Mouse (Mus musculus) embryonic facial prominence, embryonic 11.5 days (tissue): ENCODE measurements around the gene Hexa. TPM values are rescaled to one million over a fixed set of nuclear protein-coding genes. Genes with fewer than 3 reads are reported as not detected.

ENCODE experiments used
- ATAC-seq: fragments of 200-750 bp; cut with Nextera tagmentation; replicated peaks from 2 replicates; pipeline ENCODE4 v1.8.0; 2017; ENCODE audit warnings: low read depth; ENCODE audit not compliant: insufficient number of reproducible peaks, low FRiP score, low TSS enrichment
- DNase-seq: peaks from one replicate; pipeline ENCODE4 v3.0.0-alpha.2; 2015; ENCODE audit warnings: low spot score
- H3K27ac ChIP-seq: fragments of 300-500 bp; sonication (generic); replicated peaks from 2 replicates; pipeline ENCODE4 v1.5.1; 2014; ENCODE audit warnings: mild to moderate bottlenecking, low read depth, low read length, control low read depth
- H3K27me3 ChIP-seq: fragments of 300-500 bp; sonication (generic); 2 replicates; pipeline ENCODE4 v1.6.1; 2014; ENCODE audit warnings: mild to moderate bottlenecking, low read length, moderate library complexity, mixed read lengths; ENCODE audit not compliant: control insufficient read depth, insufficient read depth
- H3K36me3 ChIP-seq: fragments of 300-500 bp; sonication (generic); replicated peaks from 2 replicates; pipeline ENCODE4 v1.6.1; 2014; ENCODE audit warnings: low read depth, mild to moderate bottlenecking, low read length, moderate library complexity, mixed read lengths; ENCODE audit not compliant: control insufficient read depth, insufficient read depth
- H3K4me1 ChIP-seq: fragments of 300-500 bp; sonication (generic); 2 replicates; pipeline ENCODE4 v1.6.1; 2014; ENCODE audit warnings: low read length, mixed read lengths; ENCODE audit not compliant: control insufficient read depth, insufficient read depth
- H3K4me2 ChIP-seq: fragments of 300-500 bp; sonication (generic); 2 replicates; pipeline ENCODE4 v1.6.1; 2014; ENCODE audit warnings: low read depth, mild to moderate bottlenecking, control low read depth, low read length, moderate library complexity
- H3K4me3 ChIP-seq: fragments of 300-500 bp; sonication (generic); 2 replicates; pipeline ENCODE4 v1.5.1; 2014; ENCODE audit warnings: low read depth, low read length, control low read depth
- H3K9ac ChIP-seq: fragments of 300-500 bp; sonication (generic); replicated peaks from 2 replicates; pipeline ENCODE4 v1.6.1; 2014; ENCODE audit warnings: mild to moderate bottlenecking, control low read depth, low read length
- H3K9me3 ChIP-seq: fragments of 300-500 bp; sonication (generic); replicated peaks from 2 replicates; pipeline ENCODE4 v1.6.1; 2016; ENCODE audit warnings: mild to moderate bottlenecking, low read length, inconsistent platforms, mixed read lengths; ENCODE audit not compliant: control insufficient read depth
- WGBS: fragments of 180-500 bp; shearing (Covaris S2); extraction: QIAGEN DNeasy Blood & Tissue Kit; methylation state at CpG from one replicate; pipeline ENCODE4 v1.1.7; 2014; 5-methylcytosine and 5-hydroxymethylcytosine counted together
- polyA plus RNA-seq: library from polyadenylated mRNA; unstranded; fragments of >200 nt; fragmentation: Nextera tagmentation; extraction: Ambion mirVana; gene quantifications from 2 replicates; pipeline ENCODE4 v1.2.1, GENCODE M21; 2014

Hexa gene
- polyA plus RNA-seq = 49.4 and 64.0 TPM in 2 replicates

- no peaks in the 10 kb centered on the region for H3K27me3 ChIP-seq
- ATAC-seq (peak; percentile 78), DNase-seq (peak; percentile 95)
- no peaks in the 10 kb centered on the region for H3K36me3 ChIP-seq
- no peak within 1 kb of the TSS for H3K27ac ChIP-seq
- H3K9ac ChIP-seq = peak within 1 kb of the TSS; percentile 79
- H3K4me1 ChIP-seq = no peaks in the 10 kb centered on the region
- H3K4me3 ChIP-seq = peak within 1 kb of the TSS; percentile 68
- no peaks in the 10 kb centered on the region for H3K9me3 ChIP-seq
- peak within 1 kb of the TSS; percentile 85 for H3K4me2 ChIP-seq
- WGBS = 5% methylated on average over 55 of the region's 55 CpGs
Observed at GRCm38 (mm10) chr9:59539441-59540137, at the start of gene Hexa, which contains the start of gene Tmem202. TSS of gene Hexa (plus strand) at chr9:59539540. TSS of gene Tmem202 (minus strand) at chr9:59539847.

- Histone ChIP-seq H3K4me3 (no peak overlapping the region), H3K27me3 (no peaks in the 10 kb centered on the region), H3K36me3 (no peaks in the 10 kb centered on the region), H3K4me1 (no peaks in the 10 kb centered on the region), H3K9me3 (no peaks in the 10 kb centered on the region), H3K4me2 (no peak overlapping the region), H3K9ac (no peak overlapping the region), H3K27ac (no peak overlapping the region)
- DNase-seq (no peak), ATAC-seq (no peak)
- 64% methylated on average over 1 of the region's 1 CpGs for WGBS
Observed at GRCm38 (mm10) chr9:59508146-59508545, 31.2 kb upstream of the Hexa start.

- H3K36me3 ChIP-seq = no peaks in the 10 kb centered on the region
- ATAC-seq = no peak
- DNase-seq = no peak
- 39% methylated on average over 4 of the region's 4 CpGs for WGBS
- no peak overlapping the region for H3K4me3 ChIP-seq
- no peaks in the 10 kb centered on the region for H3K9me3 ChIP-seq
- H3K4me2 ChIP-seq = no peak overlapping the region
- no peak overlapping the region for H3K9ac ChIP-seq
- H3K27me3 ChIP-seq = no peaks in the 10 kb centered on the region
- H3K27ac ChIP-seq = no peak overlapping the region
- H3K4me1 ChIP-seq = no peaks in the 10 kb centered on the region
Observed at GRCm38 (mm10) chr9:59512381-59512780, 27.0 kb upstream of the Hexa start.

DNA sequence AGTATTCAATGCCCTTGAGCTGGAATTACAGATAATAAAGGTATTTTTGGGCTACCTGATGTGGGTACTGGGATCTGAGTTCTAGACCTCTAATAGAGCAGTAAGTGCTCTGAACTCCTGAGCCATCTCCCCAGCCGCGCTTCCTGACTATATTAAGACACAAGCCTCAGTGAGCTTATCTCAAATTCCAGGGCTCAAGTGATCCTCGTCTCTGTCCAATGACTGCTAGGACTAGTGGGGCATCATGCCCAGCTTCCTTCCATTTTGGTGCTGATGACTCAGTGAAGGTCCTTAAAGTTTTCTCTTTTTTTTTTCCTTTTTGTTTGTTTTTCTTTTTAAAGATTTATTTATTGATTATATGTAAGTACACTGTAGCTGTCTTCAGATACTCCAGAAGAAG lies 24.3 kb upstream of the Hexa start:
- no peak overlapping the region for H3K9ac ChIP-seq
- H3K9me3 ChIP-seq = no peaks in the 10 kb centered on the region
- no peak for ATAC-seq
- H3K27me3 ChIP-seq = no peaks in the 10 kb centered on the region
- H3K4me3 ChIP-seq = no peak overlapping the region
- H3K36me3 ChIP-seq = no peaks in the 10 kb centered on the region
- 60% methylated on average over 3 of the region's 3 CpGs for WGBS
- H3K4me1 ChIP-seq = no peaks in the 10 kb centered on the region
- no peak overlapping the region for H3K27ac ChIP-seq
- no peak for DNase-seq
- no peak overlapping the region for H3K4me2 ChIP-seq

GRCm38 (mm10) chr9:59517127-59517526 lies 22.2 kb upstream of the Hexa start:
- no peaks in the 10 kb centered on the region for H3K9me3 ChIP-seq

DNA sequence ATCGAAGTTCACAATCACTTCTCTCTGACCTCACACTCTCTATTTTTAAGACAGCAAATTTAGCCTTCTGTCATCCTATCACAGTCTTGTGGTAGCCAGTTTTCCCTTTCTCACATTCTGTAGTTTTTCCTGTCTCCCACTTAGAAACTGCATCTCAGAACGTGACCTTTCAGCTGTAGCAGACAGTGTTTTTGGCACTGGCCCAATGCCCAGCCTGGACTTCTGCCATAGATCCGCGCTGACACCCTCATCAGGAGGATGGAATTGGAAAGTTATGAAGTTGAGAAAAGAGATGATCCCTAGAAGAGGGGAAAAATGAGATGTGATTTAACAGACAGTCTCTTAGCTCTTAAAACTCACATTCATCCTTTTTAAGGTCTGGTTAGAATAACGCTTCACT lies 20.4 kb upstream of the Hexa start:
- WGBS = 81% methylated on average over 5 of the region's 5 CpGs
- ATAC-seq = no peak
- DNase-seq = no peak
- Histone ChIP-seq H3K27me3 (no peaks in the 10 kb centered on the region), H3K4me3 (no peak overlapping the region), H3K9me3 (no peaks in the 10 kb centered on the region), H3K9ac (no peak overlapping the region), H3K36me3 (no peaks in the 10 kb centered on the region), H3K4me1 (no peaks in the 10 kb centered on the region), H3K4me2 (no peak overlapping the region), H3K27ac (no peak overlapping the region)

More at GRCm38 (mm10) chr9:59517127-59517526, 22.2 kb upstream of the Hexa start:
- ATAC-seq (no peak), DNase-seq (peak; percentile 19)
- 56% methylated on average over 7 of the region's 7 CpGs for WGBS
- Histone ChIP-seq H3K4me1 (no peaks in the 10 kb centered on the region), H3K4me2 (no peak overlapping the region), H3K27ac (no peak overlapping the region), H3K9ac (no peak overlapping the region), H3K4me3 (no peak overlapping the region), H3K36me3 (no peaks in the 10 kb centered on the region), H3K27me3 (no peaks in the 10 kb centered on the region)

GRCm38 (mm10) chr9:59519396-59519795 lies 19.9 kb upstream of the Hexa start:
- Histone ChIP-seq H3K4me2 (no peak overlapping the region), H3K4me1 (no peaks in the 10 kb centered on the region), H3K9me3 (no peaks in the 10 kb centered on the region), H3K9ac (no peak overlapping the region), H3K27me3 (no peaks in the 10 kb centered on the region), H3K36me3 (no peaks in the 10 kb centered on the region), H3K27ac (no peak overlapping the region), H3K4me3 (no peak overlapping the region)
- DNase-seq (no peak), ATAC-seq (no peak)
- 86% methylated on average over 2 of the region's 2 CpGs for WGBS

DNA sequence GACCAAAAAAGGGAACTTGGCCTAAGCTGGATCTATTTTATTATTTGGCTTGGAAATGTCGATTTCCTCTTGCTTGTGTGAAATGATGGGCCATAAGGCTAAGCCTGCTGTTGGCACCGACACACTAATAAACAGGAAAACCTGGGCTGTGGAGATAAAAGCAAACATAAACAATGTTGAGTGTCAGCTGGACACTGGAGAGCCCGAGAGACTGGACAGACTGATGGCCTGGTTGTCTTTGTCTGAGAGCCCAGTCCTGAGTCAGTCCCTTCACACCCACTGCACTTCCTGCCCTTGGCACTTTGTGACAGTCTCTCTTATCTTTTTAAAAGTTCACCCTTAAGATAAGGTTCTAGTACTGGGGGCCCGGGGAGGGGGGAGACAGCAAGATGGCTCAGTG lies 16.4 kb upstream of the Hexa start:
- DNase-seq = no peak
- Histone ChIP-seq H3K4me1 (no peaks in the 10 kb centered on the region), H3K36me3 (no peaks in the 10 kb centered on the region), H3K9ac (no peak overlapping the region), H3K27me3 (no peaks in the 10 kb centered on the region), H3K27ac (no peak overlapping the region), H3K9me3 (no peaks in the 10 kb centered on the region), H3K4me2 (no peak overlapping the region), H3K4me3 (no peak overlapping the region)
- no peak for ATAC-seq
- WGBS = 69% methylated on average over 4 of the region's 4 CpGs
